Mouse (Mus musculus): ENCODE data around the gene Arl13b.

Gene Arl13b

DNA sequence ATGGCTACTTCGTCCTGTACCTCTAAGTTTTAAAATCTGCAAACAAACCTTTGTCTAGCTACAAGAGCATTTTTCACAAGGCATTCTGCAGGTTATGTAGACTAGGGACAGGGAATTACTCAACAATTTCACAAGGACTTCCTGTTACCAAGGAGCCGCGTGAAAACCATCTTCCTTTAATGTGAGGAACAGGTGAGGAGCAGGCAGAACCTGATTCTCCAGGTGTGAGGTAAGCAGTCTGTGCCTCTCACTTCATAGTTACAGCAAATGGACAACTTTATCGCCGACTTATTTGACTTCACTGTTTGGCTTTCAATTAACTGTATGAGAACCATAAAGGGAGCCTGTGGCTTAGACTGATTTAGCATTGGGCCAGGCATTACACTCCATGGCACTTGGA lies 32.3 kb downstream of the Arl13b start, which contains the start of gene Stx19:
Gene Stx19 (plus strand): TSS at position 186 of the 400 bp plus-strand sequence.
- DNase-seq (ENCODE audit: low spot score): no peak

DNA sequence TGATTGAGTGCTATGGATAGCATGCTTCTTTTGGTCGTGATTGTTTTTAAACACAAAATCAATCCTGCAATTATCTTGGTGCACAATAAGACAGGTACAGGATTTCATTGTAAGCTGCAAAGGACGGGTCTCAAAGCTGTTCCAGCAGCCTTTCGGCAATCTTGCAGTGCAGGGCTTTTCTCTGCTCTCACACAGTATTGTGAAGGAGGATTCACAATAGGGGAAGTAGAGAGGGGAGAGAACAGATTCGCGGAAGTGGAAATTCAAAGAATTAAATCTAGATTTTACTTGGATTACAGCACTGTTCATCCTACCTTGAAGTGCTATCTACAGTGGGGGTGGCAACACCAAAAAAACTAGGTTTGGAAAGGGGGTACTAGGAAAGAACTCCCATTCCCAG lies 33.0 kb downstream of the Arl13b start:
- DNase-seq (ENCODE audit: low spot score): no peak

DNA sequence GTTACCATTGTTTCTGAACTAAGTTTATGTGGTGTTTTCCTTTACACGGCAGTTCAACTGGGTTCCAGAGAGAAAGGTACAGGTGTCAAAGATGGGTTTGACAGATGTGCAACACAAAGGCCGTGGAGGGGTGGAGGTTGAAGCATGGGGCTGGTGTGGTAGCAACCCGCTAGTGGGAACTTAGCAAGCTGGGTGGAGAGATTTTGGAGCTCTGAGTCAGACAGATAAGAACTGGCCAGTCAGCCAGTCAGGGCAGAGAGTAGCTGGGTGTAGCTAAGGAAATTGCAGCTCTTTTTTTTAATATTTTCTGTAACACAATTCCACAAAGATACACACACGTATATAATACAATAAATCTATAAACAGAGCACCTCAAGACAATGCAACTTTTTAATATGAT lies 36.0 kb downstream of the Arl13b start:
- no peak for DNase-seq (ENCODE audit: low spot score)

DNA sequence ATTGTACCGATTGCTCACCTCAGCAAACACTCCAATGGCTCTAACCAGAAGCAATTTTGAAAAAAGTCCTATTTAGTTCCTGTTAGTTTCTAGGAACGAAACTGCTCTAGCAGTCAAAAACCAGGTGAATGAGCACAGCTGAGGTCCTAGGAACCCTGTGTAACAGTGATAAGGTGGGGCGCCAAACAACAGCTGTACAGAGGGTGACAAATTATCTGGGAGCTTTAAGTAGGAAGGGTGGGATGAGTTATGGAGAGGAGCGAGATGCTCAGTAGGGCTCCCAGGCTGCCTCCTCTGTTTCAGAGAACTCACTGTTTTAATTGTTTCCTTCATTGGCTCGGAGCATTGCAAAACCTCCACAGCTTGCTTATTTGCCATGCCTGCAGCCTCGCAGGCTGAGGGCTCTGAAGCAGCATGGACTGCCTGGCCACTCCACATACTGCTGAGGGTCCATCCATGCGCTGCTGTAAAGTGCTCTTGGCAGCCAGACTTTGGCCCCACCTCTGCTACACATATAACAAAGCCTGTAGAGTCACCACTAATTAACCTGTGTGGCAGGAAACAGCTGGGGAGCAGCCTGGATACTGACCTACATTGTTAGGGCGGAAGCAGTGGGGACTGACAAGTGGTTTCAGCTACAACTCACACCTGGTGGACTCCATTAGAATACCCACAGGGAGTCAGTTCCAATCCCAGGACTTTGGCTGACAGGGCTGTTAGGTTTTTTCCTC lies 39.4 kb downstream of the Arl13b start:
- no peak for DNase-seq (ENCODE audit: low spot score)

DNA sequence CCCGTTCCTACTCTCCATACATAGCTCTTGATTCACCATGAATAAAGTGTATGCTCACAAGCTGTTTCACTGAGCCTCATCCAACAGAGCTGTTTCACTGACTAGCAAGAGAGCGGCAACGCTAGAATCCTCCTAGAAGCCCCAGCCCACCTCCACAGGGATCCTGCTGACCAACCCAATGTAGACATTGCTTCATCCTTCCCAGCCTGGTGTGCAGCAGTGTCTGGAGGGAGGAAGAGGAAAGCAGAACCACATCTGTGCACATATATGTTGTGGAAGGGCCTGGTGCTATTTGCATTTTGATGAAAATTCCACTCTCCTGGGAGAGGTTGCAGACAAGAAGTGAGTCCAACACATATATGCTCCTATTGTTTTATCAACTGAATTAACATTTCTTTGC lies 42.2 kb downstream of the Arl13b start:
- DNase-seq (ENCODE audit: low spot score): no peak

DNA sequence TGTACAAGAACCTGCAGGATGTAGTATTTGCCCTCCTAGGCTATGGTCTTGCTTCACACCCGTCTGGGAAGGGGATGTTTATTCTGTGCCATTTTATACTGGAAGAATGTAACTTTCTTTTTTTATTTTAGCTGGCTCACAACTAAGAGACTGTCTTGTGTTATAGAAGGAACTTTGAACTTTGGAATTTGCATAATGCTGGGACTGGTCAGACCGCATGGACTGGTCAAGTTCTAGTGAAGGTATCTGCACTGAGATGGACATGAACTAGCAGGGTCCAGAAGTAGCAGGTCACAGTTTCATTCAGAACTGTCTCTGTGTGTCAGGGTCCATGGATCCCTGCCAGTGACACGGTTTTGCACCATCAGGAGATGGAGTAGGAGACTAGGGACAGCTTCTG lies 47.0 kb downstream of the Arl13b start:
- DNase-seq (ENCODE audit: low spot score): no peak

DNA sequence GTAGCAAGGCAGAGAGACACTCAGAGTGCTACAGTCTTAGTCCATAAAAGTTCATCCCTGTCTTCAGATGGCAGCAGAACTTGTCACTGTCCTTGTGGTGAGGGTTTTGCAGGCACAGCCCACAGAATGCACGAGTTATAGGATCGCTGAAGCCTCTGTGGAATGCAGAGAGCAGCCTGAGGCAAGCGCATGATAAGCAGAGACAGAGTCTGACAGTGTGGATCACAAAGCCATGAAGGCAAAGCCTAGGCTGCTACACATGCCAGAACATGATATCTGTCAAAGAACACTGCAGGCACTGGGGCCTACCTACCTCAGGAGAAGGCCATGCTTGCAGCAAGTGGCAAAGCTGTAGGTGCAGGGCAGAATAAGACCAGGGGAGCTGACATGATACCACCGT lies 47.4 kb downstream of the Arl13b start:
- DNase-seq (ENCODE audit: low spot score): no peak

DNA sequence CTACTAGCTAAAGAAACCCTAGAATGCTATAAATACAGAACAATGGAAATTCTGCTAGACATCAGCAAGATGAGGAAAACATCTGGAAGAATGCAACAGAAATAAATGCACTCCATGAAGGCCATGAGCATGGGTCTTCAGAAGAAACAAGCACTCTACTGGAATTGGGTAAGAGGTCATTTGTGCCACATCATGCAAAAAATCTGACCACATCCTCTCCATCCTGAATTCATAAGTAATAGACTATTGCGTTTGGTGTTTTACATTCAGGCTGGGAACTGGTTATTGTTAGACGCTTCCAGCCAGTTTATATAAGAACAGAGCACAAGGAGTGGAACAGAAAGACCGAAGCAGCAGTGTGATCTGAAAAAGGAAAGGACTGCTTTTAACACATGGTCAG lies 48.0 kb downstream of the Arl13b start:
- no peak for DNase-seq (ENCODE audit: low spot score)

DNA sequence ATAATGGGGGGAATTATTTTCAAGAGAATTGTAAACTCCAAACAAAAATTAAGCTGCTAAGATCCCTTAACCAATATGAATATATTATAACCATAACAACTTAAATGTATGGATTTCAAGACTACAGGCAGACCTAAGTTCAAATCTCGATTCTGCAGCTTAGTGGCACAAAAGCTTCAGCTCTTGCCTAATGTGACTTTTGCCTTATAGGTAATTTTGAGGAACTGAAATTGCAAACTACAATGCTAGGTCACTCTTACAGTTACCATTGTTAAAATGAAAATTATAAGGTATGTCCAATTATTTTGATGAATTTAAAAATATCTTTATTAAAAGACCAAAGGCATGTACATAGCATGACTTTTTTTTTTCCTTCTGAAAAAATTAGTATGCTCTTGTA lies 50.2 kb downstream of the Arl13b start:
- no peak for DNase-seq (ENCODE audit: low spot score)

DNA sequence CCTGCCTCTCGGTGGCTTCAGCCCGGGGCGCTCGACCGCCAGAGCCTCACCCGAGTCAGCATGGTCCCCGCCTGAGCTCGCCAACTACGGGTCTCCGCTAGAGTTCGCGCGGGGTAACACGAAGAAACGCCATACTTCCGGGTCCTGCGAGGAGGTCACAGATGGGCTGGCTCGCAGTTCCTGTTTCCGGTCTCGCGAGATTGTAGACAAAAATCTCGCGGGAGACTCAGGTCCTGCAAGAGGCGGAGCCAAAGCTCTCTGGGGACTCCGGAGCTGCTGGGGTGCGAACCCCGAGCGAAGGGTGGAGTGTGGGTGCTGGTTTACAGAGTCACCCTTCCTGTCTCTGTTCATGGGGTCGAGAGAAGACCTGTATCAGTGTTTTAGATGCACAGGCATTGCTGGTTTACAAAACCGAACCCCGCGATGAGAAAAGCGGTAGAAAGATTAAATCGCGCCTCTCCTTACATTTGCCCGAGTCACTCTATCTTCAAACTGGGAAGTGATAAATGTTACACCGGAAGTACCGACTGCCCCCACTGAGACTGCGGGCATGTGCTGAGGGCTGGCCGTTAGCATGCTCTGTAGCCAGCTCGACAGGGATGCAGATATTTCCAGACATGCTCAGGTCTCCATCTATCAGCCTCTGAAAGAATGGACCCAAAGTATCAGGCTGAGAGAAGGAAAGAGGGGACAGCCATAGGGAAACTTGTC lies 60.1 kb downstream of the Arl13b start, which contains the start of gene Nsun3:
Gene Nsun3 (minus strand): TSS at position 198 of the 711 bp plus-strand sequence.
- peak; percentile 87 for DNase-seq (ENCODE audit: low spot score)

DNA sequence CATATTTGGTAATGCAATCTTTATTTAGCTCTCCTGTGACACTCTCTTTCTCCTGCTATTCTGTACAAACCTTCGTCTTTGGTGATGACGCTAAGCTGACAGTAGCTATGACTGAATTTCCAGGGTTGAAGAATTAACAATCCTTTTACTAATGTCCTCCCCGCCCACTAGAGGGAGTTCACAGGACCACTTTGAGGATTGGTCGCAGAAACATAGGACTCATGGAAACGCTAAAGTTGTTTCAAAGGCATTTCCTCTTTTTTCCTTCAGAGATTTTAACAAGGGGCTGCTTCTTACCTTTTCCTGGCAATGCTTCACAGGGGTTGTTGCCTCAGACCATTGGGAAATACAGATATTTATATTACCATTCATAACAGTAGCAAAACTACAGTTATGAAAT lies 64.6 kb downstream of the Arl13b start:
- DNase-seq (ENCODE audit: low spot score): no peak

DNA sequence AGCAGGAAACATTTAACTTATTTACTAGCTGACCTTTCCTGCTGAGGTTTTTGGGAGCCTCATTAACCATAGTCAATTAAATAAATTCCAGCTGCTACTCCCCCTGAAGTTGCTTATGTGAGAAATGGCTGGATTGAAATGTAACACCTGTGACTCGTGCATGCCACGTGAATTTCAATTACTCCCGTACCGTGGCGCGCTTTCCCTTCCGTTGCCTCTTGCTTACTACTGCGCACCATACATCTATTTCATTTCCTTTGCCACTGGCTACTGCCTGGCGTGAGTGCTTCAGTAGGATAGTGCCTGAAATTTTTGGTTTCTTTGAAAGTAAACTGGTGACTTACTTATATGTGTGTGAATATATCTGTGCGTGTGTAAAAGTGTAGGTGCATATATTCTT lies 68.6 kb downstream of the Arl13b start:
- DNase-seq (ENCODE audit: low spot score): no peak

DNA sequence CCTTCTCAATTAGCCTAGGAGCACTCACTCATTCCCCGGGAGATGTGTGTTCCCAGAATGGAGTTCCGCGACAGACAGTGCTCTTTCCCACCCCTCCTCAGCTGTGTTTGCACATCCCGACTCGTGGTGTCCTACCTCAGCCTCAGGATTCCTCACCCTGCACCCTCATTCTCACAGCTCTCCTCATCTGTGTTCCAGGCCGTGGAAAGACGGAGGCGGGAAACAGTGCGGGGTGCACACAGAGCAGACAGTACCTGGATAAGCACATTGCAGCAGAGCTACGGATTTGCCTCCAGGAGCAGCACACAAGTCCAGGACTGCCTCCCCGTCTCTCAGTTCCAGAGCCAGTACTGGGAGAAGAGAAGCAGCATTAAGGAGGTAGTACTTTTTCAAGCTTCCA lies 70.8 kb downstream of the Arl13b start:
- DNase-seq (ENCODE audit: low spot score): no peak

DNA sequence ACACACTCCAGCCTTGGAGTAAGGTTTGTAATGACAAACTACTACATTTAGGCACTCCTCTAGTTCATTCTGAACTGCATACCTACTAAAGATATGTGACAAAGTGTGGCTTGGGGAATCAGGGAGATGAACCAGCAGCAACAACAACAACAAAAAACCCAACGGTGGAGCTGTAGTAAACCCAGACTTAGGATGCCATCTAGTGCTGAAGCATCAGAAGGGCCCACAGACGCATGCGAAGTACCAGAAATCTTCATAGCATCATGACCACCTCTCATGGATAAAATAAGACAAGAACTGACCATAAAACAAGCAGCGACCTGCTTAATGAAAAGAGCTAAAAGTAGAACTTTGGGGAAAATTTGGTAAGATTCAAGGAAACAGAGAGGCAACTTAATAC lies 73.4 kb downstream of the Arl13b start:
- no peak for DNase-seq (ENCODE audit: low spot score)

DNA sequence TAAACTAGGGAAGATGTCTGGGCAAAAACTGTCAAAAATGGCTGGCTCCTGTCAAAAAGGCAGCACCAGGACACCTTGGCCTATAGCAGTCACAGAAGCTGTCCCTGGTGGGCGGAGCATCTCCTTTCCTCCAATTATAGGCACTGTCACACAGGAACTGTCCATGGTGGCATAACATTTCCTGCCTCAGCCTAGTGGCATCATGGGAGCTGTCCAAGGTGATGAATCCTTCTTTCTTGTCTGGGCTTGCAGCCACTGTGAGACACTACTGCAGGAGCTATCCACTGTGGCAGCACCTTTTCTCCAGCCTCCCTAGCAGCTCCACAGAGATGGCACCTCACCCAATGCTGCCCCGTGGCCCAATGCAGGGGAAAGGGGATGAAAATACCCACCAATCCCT lies 88.5 kb downstream of the Arl13b start:
- peak; percentile 2 for DNase-seq (ENCODE audit: low spot score)

DNA sequence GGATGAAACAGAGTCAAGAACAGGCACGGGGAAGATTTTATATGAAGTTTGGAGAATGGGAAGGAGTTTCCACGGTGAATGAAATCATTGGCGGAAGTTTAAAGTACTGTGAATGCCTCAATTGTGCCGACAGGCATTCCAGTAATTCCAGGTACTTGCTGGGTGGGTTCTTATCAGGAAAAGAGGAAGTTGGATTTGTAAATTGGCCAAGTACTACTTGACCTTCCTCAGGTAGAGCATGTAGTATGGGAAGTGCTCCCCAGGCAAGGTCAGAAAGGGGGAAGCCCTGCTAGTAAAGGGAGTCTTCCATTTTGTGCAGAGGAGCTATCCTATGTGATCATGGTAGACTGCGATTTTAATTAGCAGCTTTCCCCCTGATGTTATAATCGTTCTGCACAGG lies 91.5 kb downstream of the Arl13b start:
- DNase-seq (ENCODE audit: low spot score): no peak

DNA sequence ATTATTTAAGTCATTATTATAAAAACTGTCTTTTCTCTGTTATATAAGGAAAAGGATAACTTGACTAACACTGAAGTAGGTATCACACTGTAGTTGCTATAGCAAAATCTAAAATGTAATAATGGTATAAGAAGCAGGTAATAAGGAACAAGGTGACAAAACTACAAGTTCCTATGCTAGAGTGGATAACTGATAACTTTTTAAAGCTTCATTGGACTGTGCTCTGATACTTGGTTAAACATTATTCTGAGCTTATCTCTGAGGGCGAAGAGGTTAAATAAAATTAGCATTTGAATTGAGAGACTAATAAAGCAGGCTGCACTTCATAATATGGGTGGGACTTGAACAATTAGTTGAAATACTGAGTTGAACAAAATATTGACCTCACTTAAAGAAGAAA lies 93.2 kb downstream of the Arl13b start:
- no peak for DNase-seq (ENCODE audit: low spot score)

DNA sequence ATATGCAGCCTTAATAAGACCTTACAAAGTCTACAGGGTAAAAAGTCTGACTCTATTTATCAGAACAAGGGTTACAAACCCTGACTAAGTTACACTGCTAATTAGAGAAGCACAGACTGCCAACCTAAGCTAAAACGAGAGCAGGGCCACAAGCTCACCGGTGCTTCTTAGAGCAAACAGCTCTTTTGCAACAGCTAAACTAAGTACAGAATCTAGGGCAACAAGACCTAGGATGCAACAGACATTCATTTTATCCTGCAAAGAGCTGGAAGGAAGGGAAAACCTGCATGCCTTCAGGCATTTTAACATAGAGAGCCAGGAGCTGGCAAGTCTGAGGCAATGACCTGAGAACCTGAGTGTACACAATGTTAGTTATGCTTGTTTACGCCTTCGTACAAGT lies 93.8 kb downstream of the Arl13b start:
- no peak for DNase-seq (ENCODE audit: low spot score)

DNA sequence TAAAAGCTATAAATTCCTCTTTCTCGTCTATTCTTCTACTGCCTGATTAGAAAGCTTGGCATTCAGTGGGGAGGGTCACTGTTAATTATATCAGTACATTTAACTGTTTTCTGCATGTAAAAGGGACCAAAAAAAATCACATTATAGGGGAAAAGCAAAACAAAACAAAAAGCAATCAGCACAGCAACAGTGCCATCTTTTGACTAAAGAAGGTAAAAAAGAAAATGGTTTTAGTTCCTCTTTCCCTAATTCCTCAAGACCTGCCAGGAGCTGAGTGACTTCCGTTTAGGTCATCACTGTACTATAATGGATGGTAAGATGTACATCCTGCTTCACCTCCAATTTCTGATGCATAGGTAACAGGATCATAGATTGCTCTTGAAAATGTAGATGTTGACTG lies 101.0 kb downstream of the Arl13b start:
- no peak for DNase-seq (ENCODE audit: low spot score)

Data from spleen, adult 12 weeks (tissue).